Mouse (Mus musculus) adipose tissue, adult 10 weeks (tissue): ENCODE data around the gene Tsr3. TPM values are rescaled to one million over a fixed set of nuclear protein-coding genes. Genes with fewer than 3 reads are reported as not detected.

Experiments used
- polyA plus RNA-seq: library from polyadenylated mRNA; stranded (reverse); fragments of 350-450 nt; fragmentation: Illumina TruSeq; extraction: RNeasy Lipid Tissue Mini Kit (QIAGEN cat#74804); gene quantifications from one replicate; pipeline ENCODE4 v1.2.3, GENCODE M21; 2014; ENCODE audit warnings: low read depth, low replicate concordance

The Tsr3 gene
- polyA plus RNA-seq, result 19.2 TPM

DNA sequence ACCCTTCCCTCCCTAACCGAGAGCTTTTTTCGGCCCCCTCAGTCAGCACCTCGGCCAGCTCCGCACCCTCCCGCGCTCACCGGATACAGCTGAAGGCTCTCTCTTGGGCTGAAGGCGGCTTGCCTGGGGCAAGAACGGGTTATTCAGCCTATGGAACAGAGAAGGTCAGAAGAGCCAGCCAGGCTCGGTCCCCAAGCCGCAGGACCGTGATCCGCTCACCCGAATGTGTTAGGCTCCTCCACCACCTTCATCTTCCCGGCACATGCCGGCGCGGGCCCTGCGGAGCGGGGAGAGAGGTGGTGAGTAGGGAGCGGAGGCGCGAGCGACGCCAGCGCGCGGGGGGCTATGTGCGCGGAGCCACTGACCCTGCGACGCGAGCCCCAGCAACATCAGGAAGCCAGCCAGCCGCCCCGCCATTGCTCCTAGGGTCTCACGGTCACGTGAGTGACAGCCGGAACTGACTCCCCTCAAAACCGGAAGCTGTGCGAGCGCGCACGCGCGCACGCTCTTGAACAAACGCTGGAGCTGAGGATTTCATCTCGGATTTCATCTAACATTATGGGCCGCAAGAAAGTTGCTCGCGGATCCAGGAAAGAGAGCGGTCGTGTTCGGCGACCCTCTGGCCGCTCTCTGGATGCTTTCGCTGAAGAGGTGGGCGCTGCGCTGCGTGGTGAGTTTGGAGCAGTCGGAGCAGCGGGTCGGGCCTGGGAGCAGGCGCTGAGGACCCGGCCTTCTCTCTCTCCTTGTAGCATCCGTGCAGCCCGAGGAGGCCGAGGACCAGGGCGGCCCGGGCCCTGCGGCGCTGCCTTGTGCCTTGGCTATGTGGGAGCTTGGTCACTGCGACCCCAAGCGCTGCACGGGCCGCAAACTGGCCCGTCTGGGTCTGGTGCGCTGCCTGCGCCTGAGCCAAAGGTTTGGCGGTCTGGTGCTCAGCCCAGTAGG, at the start of gene Tsr3, which contains the start of gene Gnptg:
Gene Tsr3 (plus strand): TSS at position 476 of the 942 bp plus-strand sequence.
Gene Gnptg (minus strand): TSS at position 430 of the 942 bp plus-strand sequence.

DNA sequence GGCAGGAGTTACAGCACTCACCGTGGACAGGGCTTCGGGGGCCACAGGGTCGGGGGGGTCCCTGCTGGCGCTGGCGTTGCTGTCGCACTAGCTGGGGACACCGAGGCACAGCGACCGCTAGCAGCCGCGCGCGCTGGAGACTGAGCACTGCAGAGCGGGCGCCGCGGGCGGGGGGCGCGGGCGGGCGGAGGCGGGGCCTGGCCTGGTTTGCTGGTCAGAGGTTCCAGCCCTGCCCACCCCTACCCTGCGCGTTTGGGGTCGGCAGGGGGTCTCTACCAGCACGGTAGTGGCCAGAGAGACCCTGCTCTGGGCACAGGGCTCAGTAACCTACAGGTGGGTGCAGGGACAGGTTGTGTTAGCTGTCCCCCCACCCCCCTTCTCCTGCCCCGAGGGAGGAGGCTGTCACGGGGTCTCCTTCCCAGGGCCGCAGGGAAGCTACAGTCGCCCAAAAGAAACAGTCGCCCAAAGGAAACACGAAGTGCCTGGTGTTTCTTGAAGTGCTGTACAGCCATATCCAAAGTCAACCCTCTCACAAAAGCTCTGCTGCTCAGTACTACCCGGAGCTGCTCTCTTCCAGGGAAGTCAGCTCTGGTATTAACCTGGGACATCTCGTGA, 16.3 kb downstream of the Tsr3 start, which contains the start of gene Baiap3:
Gene Baiap3 (minus strand): TSS at position 225 of the 615 bp plus-strand sequence.

DNA sequence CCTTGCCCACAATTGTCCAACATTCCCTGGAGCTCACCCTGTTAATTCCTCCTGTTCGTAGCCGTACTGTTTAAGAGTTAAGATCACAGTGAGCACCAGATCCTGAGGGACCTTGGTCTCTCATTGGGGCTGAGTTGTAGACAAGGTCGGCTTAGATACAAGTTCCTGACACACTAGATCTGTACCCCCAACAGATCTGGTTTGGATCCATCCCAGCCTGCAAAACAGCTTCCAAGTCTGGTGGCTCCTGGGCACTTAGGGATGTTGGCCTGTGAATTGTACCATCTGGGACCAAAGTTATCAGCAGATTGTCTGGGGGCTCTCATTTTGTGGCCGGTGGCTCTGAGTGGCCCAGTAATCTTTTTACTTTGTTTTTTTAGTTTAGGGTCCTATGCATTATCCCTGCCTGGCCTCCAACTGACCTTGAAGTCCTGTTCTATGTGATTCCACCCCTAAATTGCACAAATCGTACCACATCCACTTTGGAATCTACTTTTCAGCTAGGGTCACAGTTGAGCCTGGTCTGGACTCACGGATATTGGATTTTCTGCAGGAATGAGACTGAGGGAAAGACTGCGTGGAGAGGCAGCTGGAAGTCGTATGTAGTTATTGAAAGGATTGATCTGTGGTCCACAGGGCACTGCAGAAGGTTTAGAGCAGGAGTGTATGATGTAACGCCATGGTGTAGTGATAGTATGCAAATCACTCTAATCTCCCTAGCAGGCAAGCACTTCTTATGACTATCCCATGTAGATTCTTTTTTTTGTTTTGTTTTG, 34.8 kb downstream of the Tsr3 start, which contains the start of gene Ube2i:
Gene Ube2i (minus strand): TSS at position 52 of the 776 bp plus-strand sequence.

Other genes starting within 250 kb of the Tsr3 start
- 15.0 TPM for gene Cramp1l, start 224.4 kb upstream of the Tsr3 start, polyA plus RNA-seq
- 18.5 TPM for gene Ift140, start 224.1 kb upstream of the Tsr3 start, polyA plus RNA-seq
- gene Tmem204, start 156.6 kb upstream of the Tsr3 start, polyA plus RNA-seq, result 21.5 TPM
- gene Telo2, start 124.2 kb upstream of the Tsr3 start, polyA plus RNA-seq, result 26.1 TPM
- not detected for gene Ptx4, start 119.4 kb upstream of the Tsr3 start, polyA plus RNA-seq
- 66.5 TPM for gene Clcn7, start 106.8 kb upstream of the Tsr3 start, polyA plus RNA-seq
- 0.20 TPM for gene Ccdc154, start 77.7 kb upstream of the Tsr3 start, polyA plus RNA-seq
- gene Gm38655, start 64.7 kb upstream of the Tsr3 start, polyA plus RNA-seq, result 1.1 TPM
- 12.7 TPM for gene BC003965, start 55.6 kb upstream of the Tsr3 start, polyA plus RNA-seq
- 13.4 TPM for gene Unkl, start 51.8 kb upstream of the Tsr3 start, polyA plus RNA-seq
- gene Gnptg, start within 50 bp of the Tsr3 start, polyA plus RNA-seq, result 42.7 TPM
- 3.1 TPM for gene Baiap3, start 16.2 kb downstream of the Tsr3 start, polyA plus RNA-seq
- gene Ube2i, start 34.5 kb downstream of the Tsr3 start, polyA plus RNA-seq, result 213 TPM
- gene Prss34, start 58.2 kb downstream of the Tsr3 start, polyA plus RNA-seq, result 0.43 TPM
- gene Prss28, start 68.5 kb downstream of the Tsr3 start, polyA plus RNA-seq, result not detected
- gene Prss29, start 78.5 kb downstream of the Tsr3 start, polyA plus RNA-seq, result not detected
- gene Tpsab1, start 105.4 kb downstream of the Tsr3 start, polyA plus RNA-seq, result 0.97 TPM
- gene Tpsb2, start 126.1 kb downstream of the Tsr3 start, polyA plus RNA-seq, result 9.6 TPM
- gene Tpsg1, start 129.1 kb downstream of the Tsr3 start, polyA plus RNA-seq, result not detected
- gene Cacna1h, start 193.6 kb downstream of the Tsr3 start, polyA plus RNA-seq, result 15.1 TPM
- gene Tekt4, start 214.4 kb downstream of the Tsr3 start, polyA plus RNA-seq, result 5.9 TPM